Mouse (Mus musculus) spleen, adult 2 months (tissue): ENCODE results near the gene Zfp36l2.

Experiments used
- CTCF ChIP-seq: fragments of 200-500 bp; IDR thresholded peaks from 2 replicates; pipeline ENCODE4 v1.5.1; 2011; ENCODE audit warnings: mild to moderate bottlenecking, inconsistent platforms; ENCODE audit not compliant: insufficient read depth, insufficient read length, insufficient replicate concordance; ENCODE audit errors: extremely low read depth
- POLR2A ChIP-seq: fragments of 200-500 bp; IDR thresholded peaks from 2 replicates; pipeline ENCODE4 v1.6.1; 2011; ENCODE audit warnings: low read depth, low read length, inconsistent platforms

- TF ChIP-seq CTCF = no peak
- TF ChIP-seq POLR2A = no peak
These were observed 43.6 kb downstream of the Zfp36l2 start for GRCm38 (mm10) chr17:84144130-84144529.
